Mouse (Mus musculus): ENCODE data around the gene Atp2b2.

GRCm38 (mm10) chr6:113743111-113743510 is 299.3 kb downstream of the Atp2b2 start:
- TF ChIP-seq CTCF (IDR thresholded peaks at IDR 0.05; ENCODE audit: insufficient read depth, low read length) (no peak), POLR2A (IDR thresholded peaks at IDR 0.05; ENCODE audit: borderline replicate concordance, extremely low read depth, low read depth, low read length) (no peak)

All from lung, adult 2 months (tissue).